Mouse (Mus musculus) megakaryocyte, embryonic 14.5 days (primary cell): ENCODE data around the gene Robo1.

Experiments
- FLI1 ChIP-seq: IDR thresholded peaks from 2 replicates; pipeline ENCODE4 v1.6.1; 2012; ENCODE audit warnings: low read length, inconsistent platforms, mixed read lengths
- GATA1 ChIP-seq: IDR thresholded peaks from 3 replicates; pipeline ENCODE4 v1.6.1; 2012; ENCODE audit warnings: mixed read lengths, low read length, inconsistent platforms, borderline replicate concordance

- TF ChIP-seq GATA1 (no peak), FLI1 (no peak)
Observed at GRCm38 (mm10) chr16:73072883-73073282, 764.8 kb downstream of the Robo1 start.
